Mouse (Mus musculus) left cerebral cortex, adult 8-10 months (tissue): ENCODE data around the gene Pik3c2g. TPM values are rescaled to one million over a fixed set of nuclear protein-coding genes. Genes with fewer than 3 reads are reported as not detected.

Source experiments
- DNase-seq, 2 experiments: peaks; one replicate each; pipeline ENCODE4 v3.0.0; 2022; ENCODE audit warnings: low spot score in 2 of 2
- total RNA-seq, 4 experiments: library from RNA; stranded (reverse); gene quantifications; 2 replicates each; pipeline ENCODE4 v1.2.4; 2022

Gene Pik3c2g
- under 1 TPM in 3 of 4 experiments, not detected in 1; 0.11 to 0.26 (median 0.12) TPM for total RNA-seq

GRCm38 (mm10) chr6:139586892-139587291 lies at the start of gene Pik3c2g:
Gene Pik3c2g, plus strand, starts transcription at chr6:139587221.
- no peak for DNase-seq

- no peak for DNase-seq
These were observed 48.6 kb upstream of the Pik3c2g start for GRCm38 (mm10) chr6:139538469-139538868.

- DNase-seq = no peak
These were observed 31.4 kb upstream of the Pik3c2g start for GRCm38 (mm10) chr6:139555537-139556179.

- no peak for DNase-seq
These were observed 17.8 kb upstream of the Pik3c2g start for GRCm38 (mm10) chr6:139569211-139569610.

GRCm38 (mm10) chr6:139575854-139576253 lies 11.2 kb upstream of the Pik3c2g start:
- DNase-seq = no peak

- DNase-seq = no peak
These were observed 10.6 kb upstream of the Pik3c2g start for GRCm38 (mm10) chr6:139576261-139577014.

GRCm38 (mm10) chr6:139577026-139577861 lies 9.8 kb upstream of the Pik3c2g start:
- no peak for DNase-seq

- DNase-seq = no peak
These were observed 457 bp downstream of the Pik3c2g start for GRCm38 (mm10) chr6:139587478-139587877.

GRCm38 (mm10) chr6:139588409-139588808 lies 1.4 kb downstream of the Pik3c2g start:
- DNase-seq = no peak

- peak; percentile 9 to 29 for DNase-seq
These were observed 2.3 kb downstream of the Pik3c2g start for GRCm38 (mm10) chr6:139589291-139589690.

GRCm38 (mm10) chr6:139589854-139590253 lies 2.8 kb downstream of the Pik3c2g start:
- DNase-seq = no peak

GRCm38 (mm10) chr6:139592081-139592480 lies 5.1 kb downstream of the Pik3c2g start:
- DNase-seq = no peak

- no peak for DNase-seq
These were observed 9.4 kb downstream of the Pik3c2g start for GRCm38 (mm10) chr6:139596433-139596832.

GRCm38 (mm10) chr6:139599216-139599615 lies 12.2 kb downstream of the Pik3c2g start:
- no peak for DNase-seq

- DNase-seq = peak in 1 of 2 experiments; percentile 22
These were observed 31.8 kb downstream of the Pik3c2g start for GRCm38 (mm10) chr6:139618774-139619173.

- DNase-seq = no peak
These were observed 37.7 kb downstream of the Pik3c2g start for GRCm38 (mm10) chr6:139624756-139625155.

- DNase-seq = no peak
These were observed 47.5 kb downstream of the Pik3c2g start for GRCm38 (mm10) chr6:139634561-139634960.

GRCm38 (mm10) chr6:139655399-139655798 lies 68.4 kb downstream of the Pik3c2g start:
- peak in 1 of 2 experiments; percentile 10 for DNase-seq

- no peak for DNase-seq
These were observed 75.4 kb downstream of the Pik3c2g start for GRCm38 (mm10) chr6:139662462-139662861.

GRCm38 (mm10) chr6:139718416-139718984 lies 131.5 kb downstream of the Pik3c2g start:
- DNase-seq = no peak

- no peak for DNase-seq
These were observed 132.7 kb downstream of the Pik3c2g start for GRCm38 (mm10) chr6:139719639-139720221.
